Mouse (Mus musculus) hindbrain, embryonic 14.5 days (tissue): ENCODE data around the gene Ablim1. TPM values are rescaled to one million over a fixed set of nuclear protein-coding genes. Genes with fewer than 3 reads are reported as not detected.
"Not testable (repeated sequence)": the region's sequence is repeated elsewhere in the genome, so short reads cannot be mapped to it uniquely, and the experiment has no call there.

ENCODE experiments used
- ATAC-seq: fragments of 200-750 bp; cut with Nextera tagmentation; 2 replicates; pipeline ENCODE4 v1.8.0; 2017; ENCODE audit warnings: moderate number of reproducible peaks, mild to moderate bottlenecking, moderate TSS enrichment, moderate library complexity; ENCODE audit not compliant: low FRiP score
- DNase-seq: peaks from one replicate; pipeline ENCODE4 v3.0.0-alpha.2; 2015; ENCODE audit warnings: low spot score
- H3K27ac ChIP-seq: fragments of 300-500 bp; sonication (generic); 2 replicates; pipeline ENCODE4 v1.5.1; 2014; ENCODE audit warnings: mild to moderate bottlenecking, moderate library complexity
- H3K27me3 ChIP-seq: fragments of 300-500 bp; sonication (generic); 2 replicates; pipeline ENCODE4 v1.6.1; 2014; ENCODE audit warnings: mild to moderate bottlenecking, low read length, mixed read lengths; ENCODE audit not compliant: control insufficient read depth, insufficient read depth
- H3K36me3 ChIP-seq: fragments of 300-500 bp; sonication (generic); replicated peaks from 2 replicates; pipeline ENCODE4 v1.6.1; 2014; ENCODE audit not compliant: control insufficient read depth, insufficient read depth
- H3K4me1 ChIP-seq: fragments of 300-500 bp; sonication (generic); replicated peaks from 2 replicates; pipeline ENCODE4 v1.6.1; 2014; ENCODE audit warnings: antibody characterized with exemption, low read length, mixed read lengths; ENCODE audit not compliant: control insufficient read depth, insufficient read depth
- H3K4me2 ChIP-seq: fragments of 300-500 bp; sonication (generic); replicated peaks from 2 replicates; pipeline ENCODE4 v1.6.1; 2014; ENCODE audit warnings: mild to moderate bottlenecking, moderate library complexity
- H3K4me3 ChIP-seq: fragments of 300-500 bp; sonication (generic); replicated peaks from 2 replicates; pipeline ENCODE4 v1.5.1; 2014; ENCODE audit warnings: mild to moderate bottlenecking, low read length
- H3K9ac ChIP-seq: fragments of 300-500 bp; sonication (generic); 2 replicates; pipeline ENCODE4 v1.6.1; 2014
- H3K9me3 ChIP-seq: fragments of 300-500 bp; sonication (generic); 2 replicates; pipeline ENCODE4 v1.6.1; 2016; ENCODE audit warnings: low read length; ENCODE audit not compliant: control insufficient read depth
- WGBS: fragments of 180-500 bp; shearing (Covaris S2); extraction: QIAGEN DNeasy Blood & Tissue Kit; methylation state at CpG from one replicate; pipeline ENCODE4 v1.1.7; 2014; 5-methylcytosine and 5-hydroxymethylcytosine counted together
- polyA plus RNA-seq: library from polyadenylated mRNA; unstranded; fragments of >200 nt; fragmentation: Nextera tagmentation; extraction: Ambion mirVana; gene quantifications from 2 replicates; pipeline ENCODE4 v1.2.1, GENCODE M21; 2014

Gene Ablim1
- polyA plus RNA-seq, 1 experiment from 2014 or later: 56.6 TPM

- ATAC-seq (no peak), DNase-seq (no peak)
- Histone ChIP-seq H3K36me3 (no peaks in the 10 kb centered on the region), H3K4me3 (no peak overlapping the region), H3K9me3 (peaks cover 4% of the 10 kb centered on the region; the same call in 1 of the 2 replicates), H3K27ac (no peak overlapping the region), H3K9ac (no peak overlapping the region), H3K27me3 (no peaks in the 10 kb centered on the region), H3K4me1 (no peaks in the 10 kb centered on the region), H3K4me2 (no peak overlapping the region)
- 88% methylated on average over 1 of the region's 1 CpGs for WGBS
These were observed 173.8 kb downstream of the Ablim1 start for GRCm38 (mm10) chr19:57140874-57141273.

- ATAC-seq: no peak
- DNase-seq: no peak
- WGBS: 83% methylated on average over 7 of the region's 7 CpGs
These were observed 174.6 kb downstream of the Ablim1 start for GRCm38 (mm10) chr19:57140071-57140470.

GRCm38 (mm10) chr19:57138909-57139617, 175.7 kb downstream of the Ablim1 start:
- Histone ChIP-seq H3K4me2 (no peak overlapping the region), H3K27ac (no peak overlapping the region), H3K9ac (no peak overlapping the region), H3K4me3 (no peak overlapping the region), H3K27me3 (no peaks in the 10 kb centered on the region), H3K9me3 (no peaks in the 10 kb centered on the region), H3K36me3 (no peaks in the 10 kb centered on the region), H3K4me1 (peaks cover 11% of the 10 kb centered on the region)
- WGBS: 83% methylated on average over 13 of the region's 13 CpGs
- DNase-seq (no peak), ATAC-seq (no peak)

More at GRCm38 (mm10) chr19:57140071-57140470, 174.6 kb downstream of the Ablim1 start:
- Histone ChIP-seq H3K4me2 (no peak overlapping the region), H3K9me3 (peaks cover 4% of the 10 kb centered on the region; the same call in 1 of the 2 replicates), H3K27ac (no peak overlapping the region), H3K4me3 (no peak overlapping the region), H3K9ac (no peak overlapping the region), H3K36me3 (no peaks in the 10 kb centered on the region), H3K4me1 (peaks cover under 1% of the 10 kb centered on the region; the same call in 1 of the 2 replicates), H3K27me3 (no peaks in the 10 kb centered on the region)

- Histone ChIP-seq H3K9me3 (no peaks in the 10 kb centered on the region), H3K36me3 (no peaks in the 10 kb centered on the region), H3K27ac (no peak overlapping the region), H3K9ac (no peak overlapping the region), H3K4me1 (peaks cover 17% of the 10 kb centered on the region), H3K27me3 (no peaks in the 10 kb centered on the region), H3K4me2 (no peak overlapping the region), H3K4me3 (no peak overlapping the region)
- 65% methylated on average over 6 of the region's 6 CpGs for WGBS
- peak; percentile 29; the same call in 1 of the 2 replicates for ATAC-seq
- DNase-seq: no peak
These were observed 176.2 kb downstream of the Ablim1 start for GRCm38 (mm10) chr19:57138469-57138868.

GRCm38 (mm10) chr19:57138045-57138444, 176.7 kb downstream of the Ablim1 start:
- ATAC-seq: no peak
- H3K27ac ChIP-seq: no peak overlapping the region
- DNase-seq: peak; percentile 74
- H3K9ac ChIP-seq: no peak overlapping the region
- H3K4me1 ChIP-seq: peaks cover 17% of the 10 kb centered on the region
- H3K4me2 ChIP-seq: no peak overlapping the region
- H3K36me3 ChIP-seq: no peaks in the 10 kb centered on the region
- H3K27me3 ChIP-seq: no peaks in the 10 kb centered on the region
- H3K4me3 ChIP-seq: no peak overlapping the region
- H3K9me3 ChIP-seq: no peaks in the 10 kb centered on the region

- no peak overlapping the region for H3K4me2 ChIP-seq
- DNase-seq: peak; percentile 76
These were observed 178.5 kb downstream of the Ablim1 start for GRCm38 (mm10) chr19:57136228-57136627.

GRCm38 (mm10) chr19:57135654-57136053, 179.1 kb downstream of the Ablim1 start:
- Histone ChIP-seq H3K27ac (0 out of 2 replicates have a peak overlapping the region, but pooled peaks have one; percentile 12), H3K4me1 (peaks cover 17% of the 10 kb centered on the region)
- H3K4me3 ChIP-seq, H3K9me3 ChIP-seq, ATAC-seq, H3K36me3 ChIP-seq, H3K9ac ChIP-seq, H3K4me2 ChIP-seq, H3K27me3 ChIP-seq, DNase-seq: not testable (repeated sequence)
- WGBS: 90% methylated on average over 6 of the region's 6 CpGs

More at GRCm38 (mm10) chr19:57136228-57136627, 178.5 kb downstream of the Ablim1 start:
- Histone ChIP-seq H3K36me3 (no peaks in the 10 kb centered on the region), H3K9me3 (no peaks in the 10 kb centered on the region), H3K9ac (no peak overlapping the region), H3K4me3 (no peak overlapping the region), H3K27ac (0 out of 2 replicates have a peak overlapping the region, but pooled peaks have one; percentile 12), H3K27me3 (no peaks in the 10 kb centered on the region), H3K4me1 (peaks cover 17% of the 10 kb centered on the region)
- no peak for ATAC-seq
- WGBS: 39% methylated on average over 7 of the region's 7 CpGs

GRCm38 (mm10) chr19:57134654-57135348, 179.9 kb downstream of the Ablim1 start:
- ATAC-seq (no peak), DNase-seq (peak; percentile 52)
- peaks cover 17% of the 10 kb centered on the region for H3K4me1 ChIP-seq
- 0 out of 2 replicates have a peak overlapping the region, but pooled peaks have one; percentile 24 for H3K9ac ChIP-seq
- WGBS: 33% methylated on average over 20 of the region's 20 CpGs
- 0 out of 2 replicates have a peak overlapping the region, but pooled peaks have one; percentile 1 for H3K4me3 ChIP-seq
- H3K4me2 ChIP-seq: peak overlapping the region; percentile 29
- H3K9me3 ChIP-seq: no peaks in the 10 kb centered on the region
- H3K27ac ChIP-seq: peak overlapping the region; percentile 59
- H3K27me3 ChIP-seq: no peaks in the 10 kb centered on the region
- H3K36me3 ChIP-seq: no peaks in the 10 kb centered on the region

GRCm38 (mm10) chr19:57132916-57133520, 181.7 kb downstream of the Ablim1 start:
- Histone ChIP-seq H3K36me3 (no peaks in the 10 kb centered on the region), H3K4me3 (no peak overlapping the region), H3K4me2 (no peak overlapping the region), H3K9ac (no peak overlapping the region), H3K4me1 (peaks cover 17% of the 10 kb centered on the region), H3K27me3 (no peaks in the 10 kb centered on the region), H3K9me3 (no peaks in the 10 kb centered on the region), H3K27ac (no peak overlapping the region)
- ATAC-seq (no peak), DNase-seq (no peak)
- whole genome bisulfite sequencing: 92% methylated on average over 6 of the region's 6 CpGs
